Mouse (Mus musculus): ENCODE measurements around the gene Oser1.

The Oser1 gene

GRCm38 (mm10) chr2:163401221-163401620 is 23.3 kb downstream of the Oser1 start:
- peak; percentile 79 for DNase-seq (ENCODE audit: low read depth, low spot score)

GRCm38 (mm10) chr2:163399222-163399621 is 25.3 kb downstream of the Oser1 start:
- DNase-seq (ENCODE audit: low read depth, low spot score), result no peak

DNA sequence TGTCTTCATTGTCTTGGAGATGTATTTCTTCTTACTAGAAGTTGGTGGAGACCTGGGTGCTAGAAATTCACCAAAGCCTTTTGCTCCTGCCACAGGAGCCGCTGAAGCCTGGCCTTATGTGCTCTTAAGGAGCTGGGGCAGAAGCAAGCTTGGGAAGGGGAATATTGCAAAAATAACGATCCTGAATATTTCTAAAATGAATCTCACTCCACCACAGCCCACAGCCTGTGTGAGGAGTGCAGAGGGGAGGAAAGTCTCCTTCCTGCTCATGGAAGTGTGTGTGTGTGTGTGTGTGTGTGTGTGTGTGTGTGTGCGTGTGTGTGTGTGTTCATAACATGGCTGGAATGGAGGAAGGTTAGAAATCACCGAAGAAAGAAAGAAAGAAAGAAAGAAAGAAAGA is 25.7 kb downstream of the Oser1 start:
- DNase-seq (ENCODE audit: low read depth, low spot score), result no peak

GRCm38 (mm10) chr2:163397905-163398304 is 26.6 kb downstream of the Oser1 start, which contains the start of gene Jph2:
TSS of gene Jph2 (minus strand) at chr2:163397993.
- DNase-seq (ENCODE audit: low read depth, low spot score), result no peak

DNA sequence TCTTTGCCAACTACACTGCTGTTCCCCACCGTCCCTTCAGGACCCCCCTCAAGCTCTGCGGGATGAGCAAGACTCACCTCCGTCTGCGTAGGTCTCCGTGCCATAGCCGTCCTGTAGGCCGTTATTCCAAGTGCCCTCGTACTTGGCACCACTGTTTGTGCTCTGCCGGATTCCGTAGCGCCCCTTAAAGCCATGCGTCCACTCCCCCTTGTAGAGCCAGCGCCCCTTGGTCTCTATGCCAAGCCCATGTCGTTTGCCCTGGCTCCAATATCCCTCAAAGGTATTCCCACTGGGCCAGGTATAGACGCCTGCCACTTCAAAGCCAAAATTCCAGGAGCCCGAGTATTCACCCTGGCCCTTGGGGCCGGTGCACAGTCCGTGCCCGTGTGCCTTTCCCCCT is 27.4 kb downstream of the Oser1 start:
- DNase-seq (ENCODE audit: low read depth, low spot score), result no peak

GRCm38 (mm10) chr2:163394977-163395376 is 29.5 kb downstream of the Oser1 start:
- no peak for DNase-seq (ENCODE audit: low read depth, low spot score)

DNA sequence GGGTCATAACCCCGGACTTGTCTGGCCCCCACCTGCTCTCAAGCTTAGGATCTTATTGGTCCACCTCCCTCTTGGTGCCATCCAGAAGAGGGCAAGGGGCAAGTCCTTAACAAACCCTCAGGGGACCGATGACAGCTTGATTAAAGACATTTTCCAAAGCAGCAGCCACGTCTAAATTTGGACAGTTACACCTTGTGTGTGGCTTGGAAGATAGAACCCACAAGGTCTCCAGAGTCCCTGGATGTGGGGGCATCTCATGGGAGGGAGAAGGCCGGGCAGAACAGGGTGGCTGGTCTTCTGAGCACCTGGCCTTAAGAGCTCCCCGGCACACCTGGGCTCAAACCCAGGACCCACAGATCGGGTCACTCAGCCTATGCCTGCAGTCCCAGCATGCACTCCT is 30.5 kb downstream of the Oser1 start:
- DNase-seq (ENCODE audit: low read depth, low spot score), result no peak

DNA sequence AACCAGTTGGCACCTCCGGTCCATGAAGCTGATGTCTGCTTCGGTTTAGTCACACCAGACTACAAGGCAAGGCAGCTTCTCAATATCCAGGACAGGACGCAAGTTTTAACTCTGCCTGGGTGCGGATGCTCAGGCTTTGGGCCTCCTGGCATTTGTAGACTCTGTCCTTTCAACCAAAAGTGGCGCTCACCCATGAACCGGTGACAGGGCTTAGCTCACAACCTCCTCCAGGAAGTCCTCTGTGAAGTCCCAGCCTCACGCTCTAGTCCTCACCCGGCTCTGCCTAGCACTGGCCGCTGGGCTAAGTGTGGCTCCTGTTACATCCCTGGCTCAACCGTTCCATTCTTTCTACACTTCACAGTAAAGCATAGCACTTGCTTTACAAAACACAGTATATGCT is 31.3 kb downstream of the Oser1 start:
- no peak for DNase-seq (ENCODE audit: low read depth, low spot score)

DNA sequence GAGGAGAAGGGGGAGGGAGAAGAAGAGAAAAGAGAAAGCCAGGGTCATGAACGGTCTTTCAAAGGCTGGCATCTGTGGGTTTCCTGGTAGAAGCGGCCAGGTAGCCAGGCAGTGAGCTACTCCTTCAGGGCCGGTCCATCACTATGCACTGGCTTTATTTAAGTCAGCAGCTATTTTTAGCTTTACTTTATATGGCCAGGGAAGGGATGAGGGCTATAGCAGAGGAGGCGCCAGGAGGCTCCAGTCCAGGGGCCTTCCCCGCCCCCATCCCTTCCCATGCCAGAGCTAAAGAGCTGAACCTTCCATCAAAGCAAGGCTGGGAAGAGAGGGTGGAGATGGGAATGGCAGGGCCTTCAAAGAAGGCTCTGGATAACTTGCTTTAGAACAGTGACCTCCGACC is 32.1 kb downstream of the Oser1 start:
- no peak for DNase-seq (ENCODE audit: low read depth, low spot score)

- DNase-seq (ENCODE audit: low read depth, low spot score), result no peak
Observed at GRCm38 (mm10) chr2:163386423-163387190, 37.9 kb downstream of the Oser1 start.

GRCm38 (mm10) chr2:163385126-163385525 is 39.4 kb downstream of the Oser1 start:
- DNase-seq (ENCODE audit: low read depth, low spot score), result no peak

DNA sequence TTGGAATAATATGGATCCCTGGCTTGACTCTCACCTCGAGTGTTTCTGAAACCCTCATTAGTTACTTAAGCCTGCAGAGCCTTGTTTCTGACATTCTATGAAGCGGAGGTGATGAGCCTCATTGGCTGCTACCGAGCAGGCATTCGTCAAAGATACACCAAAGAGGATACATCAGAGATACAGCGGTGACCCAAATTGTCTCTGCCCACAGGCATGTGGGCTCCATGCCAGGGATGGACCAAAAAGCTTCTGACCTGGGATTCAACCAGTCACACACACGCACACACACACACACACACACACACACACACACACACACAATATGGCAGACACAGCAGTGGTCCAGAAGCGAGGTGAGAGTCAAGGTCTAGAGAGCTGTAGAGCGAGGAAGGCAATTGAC is 43.3 kb downstream of the Oser1 start:
- no peak for DNase-seq (ENCODE audit: low read depth, low spot score)

DNA sequence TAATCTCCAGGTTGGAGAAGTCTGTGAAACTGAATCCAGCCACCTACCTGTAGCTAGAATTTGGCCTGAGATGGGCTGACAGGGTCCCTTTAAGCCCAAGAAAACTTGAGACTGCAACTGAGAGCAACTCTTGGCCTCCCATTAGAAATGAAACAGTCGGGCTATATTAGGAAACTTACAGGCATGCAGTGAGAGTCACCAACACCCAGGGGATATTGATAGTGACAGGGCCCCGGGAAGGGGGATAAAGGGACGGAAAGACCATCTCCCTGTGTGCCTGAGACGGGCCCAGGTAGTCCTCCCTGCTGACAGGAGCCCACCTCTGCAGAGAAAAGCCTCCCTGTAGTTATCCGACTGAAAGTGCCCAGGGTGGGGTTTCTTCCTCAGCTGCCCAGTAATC is 45.1 kb downstream of the Oser1 start:
- DNase-seq (ENCODE audit: low read depth, low spot score), result no peak

DNA sequence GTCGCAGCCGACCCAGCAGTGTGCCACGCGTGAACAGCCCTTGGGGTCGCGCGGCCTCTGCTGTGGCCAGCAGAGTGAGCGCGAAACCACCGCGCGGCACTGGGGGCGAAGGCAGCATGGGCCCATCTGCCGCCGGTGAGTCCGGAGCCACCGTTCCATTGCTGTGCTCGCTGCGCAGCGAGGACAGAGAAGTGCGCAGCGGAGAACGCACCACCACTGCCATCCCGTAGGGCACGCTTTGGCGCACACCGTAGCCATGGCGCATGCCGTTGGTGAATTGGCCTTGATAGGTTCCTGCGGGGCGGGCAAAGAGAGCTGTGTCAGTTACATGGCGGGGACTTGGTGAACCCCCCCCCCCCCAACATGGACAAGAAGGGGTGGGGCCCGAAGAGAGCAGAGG is 48.4 kb downstream of the Oser1 start:
- no peak for DNase-seq (ENCODE audit: low read depth, low spot score)

GRCm38 (mm10) chr2:163375468-163375867 is 49.0 kb downstream of the Oser1 start:
- no peak for DNase-seq (ENCODE audit: low read depth, low spot score)

DNA sequence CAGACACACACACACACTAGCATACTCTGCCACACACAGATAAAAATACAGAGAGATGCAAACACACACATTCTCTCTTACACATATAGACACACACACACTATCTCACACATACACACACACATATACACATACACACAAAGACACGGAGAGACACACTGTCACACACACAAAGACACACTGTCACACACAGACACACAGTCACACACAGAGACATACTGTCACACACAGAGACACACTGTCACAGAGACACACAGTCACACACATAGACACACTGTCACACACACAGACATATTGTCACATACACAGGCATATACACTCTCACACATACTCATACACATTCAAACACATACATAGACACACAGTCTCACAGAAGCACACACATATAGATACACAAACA is 51.9 kb downstream of the Oser1 start:
- no peak for DNase-seq (ENCODE audit: low read depth, low spot score)

GRCm38 (mm10) chr2:163370175-163370574 is 54.3 kb downstream of the Oser1 start:
- no peak for DNase-seq (ENCODE audit: low read depth, low spot score)

DNA sequence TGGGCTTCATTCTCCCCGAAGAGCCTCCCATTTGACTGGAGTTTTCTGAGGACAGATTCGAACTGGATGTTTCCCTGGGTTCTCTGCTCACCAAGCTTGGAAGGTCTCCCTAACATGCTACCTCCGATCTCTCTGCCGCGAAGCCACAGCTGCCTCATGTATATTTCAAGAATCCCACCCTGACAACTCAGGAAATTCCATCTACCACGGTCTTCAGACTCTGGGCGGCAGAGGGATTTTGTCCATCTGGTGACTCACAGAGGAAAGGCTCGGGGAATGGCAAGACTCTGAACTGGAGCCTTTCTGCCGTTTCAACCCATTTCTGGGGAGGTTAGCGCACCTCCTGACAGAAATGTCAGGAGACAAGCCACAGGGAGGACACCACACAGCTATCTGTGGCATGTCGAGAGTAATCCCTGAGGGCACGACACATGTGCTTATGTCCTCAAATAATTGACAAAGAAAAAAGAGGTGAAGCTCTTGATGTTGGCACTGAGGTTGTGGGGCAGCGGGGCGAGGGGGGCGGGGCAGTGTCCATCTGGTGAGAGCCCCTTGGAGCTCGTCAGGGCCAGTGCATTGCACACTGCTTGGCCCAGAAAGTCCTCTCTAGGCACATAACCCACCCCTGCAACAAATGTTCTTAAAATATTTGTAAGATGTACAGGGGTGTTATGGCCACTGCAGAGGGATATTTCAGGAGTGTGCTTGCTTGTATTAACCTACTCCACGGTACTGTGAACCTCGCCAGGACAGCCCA is 59.5 kb downstream of the Oser1 start:
- DNase-seq (ENCODE audit: low read depth, low spot score), result no peak

- DNase-seq (ENCODE audit: low read depth, low spot score), result no peak
Observed at GRCm38 (mm10) chr2:163362940-163363921, 61.3 kb downstream of the Oser1 start.

DNA sequence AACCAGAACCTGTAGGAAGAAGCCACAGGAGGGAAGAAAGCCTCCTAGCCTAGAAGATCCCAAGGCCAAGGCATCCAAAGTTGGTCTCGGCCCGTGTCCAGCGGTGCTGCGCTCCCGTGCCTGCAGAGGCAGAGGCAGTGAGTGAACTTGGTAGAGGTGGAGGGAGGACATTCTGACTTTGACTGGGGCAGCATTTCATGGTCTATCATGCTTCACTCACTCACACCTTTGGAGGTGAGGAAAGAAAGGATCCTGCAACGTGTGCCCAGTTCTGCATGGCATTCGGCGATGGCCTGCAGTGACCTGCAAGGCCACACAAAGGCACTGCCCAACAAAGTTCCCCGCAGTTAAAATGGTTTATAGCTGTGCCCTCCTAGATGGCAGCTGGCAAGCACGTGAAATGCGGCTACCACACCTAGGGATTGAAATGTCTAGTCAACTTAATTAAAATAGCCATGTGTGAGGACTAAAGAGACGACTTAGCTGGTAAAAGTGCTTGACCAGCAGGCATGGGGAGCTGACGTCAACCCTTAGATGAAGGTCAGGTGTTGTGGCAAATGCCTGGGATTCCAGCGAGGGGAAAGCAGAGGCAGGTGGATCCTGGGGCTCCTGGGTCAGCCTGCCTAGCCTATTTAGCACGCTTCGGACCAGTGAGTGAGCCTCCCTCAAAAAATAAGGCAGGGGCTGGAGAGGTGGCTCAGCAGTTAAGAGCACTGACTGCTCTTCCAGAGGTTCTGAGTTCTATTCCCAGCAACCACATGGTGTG is 63.5 kb downstream of the Oser1 start:
- no peak for DNase-seq (ENCODE audit: low read depth, low spot score)

- DNase-seq (ENCODE audit: low read depth, low spot score), result no peak
Observed at GRCm38 (mm10) chr2:163359253-163359652, 65.2 kb downstream of the Oser1 start.
